Mouse (Mus musculus) olfactory bulb, adult 2 months (tissue): ENCODE measurements around the gene Snrnp48.

Experiments
- CTCF ChIP-seq: fragments of 200-500 bp; IDR thresholded peaks from 2 replicates; pipeline ENCODE4 v1.5.1; 2012; ENCODE audit warnings: low read depth, mild to moderate bottlenecking, low read length, moderate library complexity; ENCODE audit not compliant: insufficient read depth
- POLR2A ChIP-seq: fragments of 200-500 bp; IDR thresholded peaks from 2 replicates; pipeline ENCODE4 v1.6.1; 2012; ENCODE audit warnings: mild to moderate bottlenecking, low read depth, low read length, moderate library complexity; ENCODE audit not compliant: insufficient read depth

GRCm38 (mm10) chr13:38157635-38158034, 47.1 kb upstream of the Snrnp48 start:
- no peak for TF ChIP-seq CTCF
- TF ChIP-seq POLR2A, result no peak
